Comparison of ENCODE assay signal across 8 mouse cellular contexts in the genomic region with DNA sequence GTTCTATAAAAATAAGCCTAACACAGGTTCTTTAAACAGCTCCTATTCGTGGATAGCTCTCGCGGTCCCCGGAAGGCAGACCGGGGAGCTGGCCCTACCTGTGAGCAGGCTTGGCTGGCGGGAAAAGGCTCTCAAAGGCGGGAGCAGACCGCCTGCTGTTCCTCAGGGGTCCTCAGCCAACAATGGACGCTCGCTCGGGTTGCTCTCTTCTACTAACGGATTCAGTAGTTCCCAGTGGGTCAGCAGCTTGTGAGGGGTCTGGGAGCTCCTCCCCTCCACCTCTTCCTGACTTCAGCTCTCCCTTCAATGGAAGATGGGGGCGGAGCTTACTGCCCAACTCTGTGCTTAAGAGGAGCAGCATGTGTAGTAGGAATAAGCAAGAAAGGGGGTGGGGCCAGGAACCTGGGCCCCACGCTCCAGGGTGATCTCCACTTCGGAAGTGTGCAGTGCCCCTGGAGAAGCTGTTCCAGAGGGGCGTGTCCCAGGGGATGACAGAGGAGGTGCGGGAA. TPM values are rescaled to one million over a fixed set of nuclear protein-coding genes. Genes with fewer than 3 reads are reported as not detected.
DNase-seq lines count a peak whose midpoint lies in the region; ATAC-seq and TF ChIP-seq lines count a peak whose summit lies in the region.

Gene Prlhr, minus strand, starts transcription at position 51 of the 509 bp plus-strand sequence.

- no peak for DNase-seq in lung, embryonic 14.5 days
- no peak for DNase-seq in lung, postnatal 36 days
- no peak for DNase-seq in forebrain, embryonic 11.5 days (ENCODE audit: low spot score)
- no peak for DNase-seq in layer of hippocampus, adult 9-10 months (ENCODE audit: low spot score)
- DNase-seq in thymus, adult 18-20 months, result no peak
- DNase-seq in frontal cortex, postnatal 36 days (ENCODE audit: low spot score in 2 of 2), result no peak

- no peak for ATAC-seq in lung, embryonic 14.5 days (ENCODE audit: insufficient read depth)
- ATAC-seq in forebrain, embryonic 11.5 days (replicated peaks; ENCODE audit: low FRiP score), result no peak
- no peak for ATAC-seq in intestine, postnatal 0 days
- peak; percentile 45 for ATAC-seq in neural tube, embryonic 15.5 days (ENCODE audit: low FRiP score)

- whole genome bisulfite sequencing in lung, embryonic 14.5 days, result 10% methylated on average over 17 of the region's 17 CpGs
- 5% methylated on average over 17 of the region's 17 CpGs for WGBS in forebrain, embryonic 11.5 days
- WGBS in intestine, postnatal 0 days, result 8% methylated on average over 17 of the region's 17 CpGs
- WGBS in neural tube, embryonic 15.5 days, result 4% methylated on average over 17 of the region's 17 CpGs

- H3K9me3 ChIP-seq in lung, embryonic 14.5 days (ENCODE audit: low read depth, low read length), result no peaks in the 10 kb centered on the region
- no peaks in the 10 kb centered on the region for H3K9me3 ChIP-seq in forebrain, embryonic 11.5 days (ENCODE audit: control insufficient read depth, low read length)
- H3K9me3 ChIP-seq in intestine, postnatal 0 days (ENCODE audit: control insufficient read depth), result no peaks in the 10 kb centered on the region
- H3K9me3 ChIP-seq in neural tube, embryonic 15.5 days (replicated peaks), result no peaks in the 10 kb centered on the region

- H3K27ac ChIP-seq in lung, embryonic 14.5 days (ENCODE audit: low read depth), result no peak within 1 kb of the TSS
- H3K27ac ChIP-seq in forebrain, embryonic 11.5 days (ENCODE audit: low read depth, low read length), result no peak within 1 kb of the TSS
- H3K27ac ChIP-seq in intestine, postnatal 0 days (ENCODE audit: low read depth, low read length), result no peak within 1 kb of the TSS; the same call in 1 of the 2 replicates
- H3K27ac ChIP-seq in neural tube, embryonic 15.5 days (replicated peaks), result no peak within 1 kb of the TSS

- no peaks in the 10 kb centered on the region for H3K36me3 ChIP-seq in lung, embryonic 14.5 days (ENCODE audit: insufficient read depth)
- no peaks in the 10 kb centered on the region for H3K36me3 ChIP-seq in forebrain, embryonic 11.5 days (ENCODE audit: control insufficient read depth, insufficient read depth, low read length)
- H3K36me3 ChIP-seq in intestine, postnatal 0 days (ENCODE audit: control insufficient read depth, insufficient read depth), result no peaks in the 10 kb centered on the region
- H3K36me3 ChIP-seq in neural tube, embryonic 15.5 days, result no peaks in the 10 kb centered on the region

- H3K4me3 ChIP-seq in lung, embryonic 14.5 days (ENCODE audit: low read depth, low read length), result no peak within 1 kb of the TSS
- H3K4me3 ChIP-seq in forebrain, embryonic 11.5 days (ENCODE audit: low read depth, low read length), result peak within 1 kb of the TSS; percentile 29
- H3K4me3 ChIP-seq in intestine, postnatal 0 days (ENCODE audit: low read depth, low read length), result peak within 1 kb of the TSS; percentile 16; the same call in 1 of the 2 replicates
- H3K4me3 ChIP-seq in neural tube, embryonic 15.5 days (replicated peaks), result peak within 1 kb of the TSS; percentile 42

- H3K27me3 ChIP-seq in lung, embryonic 14.5 days (ENCODE audit: insufficient read depth, low read length), result peaks cover 32% of the 10 kb centered on the region
- peaks cover 28% of the 10 kb centered on the region for H3K27me3 ChIP-seq in forebrain, embryonic 11.5 days (ENCODE audit: control insufficient read depth, insufficient read depth, low read length)
- H3K27me3 ChIP-seq in intestine, postnatal 0 days (replicated peaks; ENCODE audit: control insufficient read depth, insufficient read depth, low read length), result peaks cover 34% of the 10 kb centered on the region
- H3K27me3 ChIP-seq in neural tube, embryonic 15.5 days (replicated peaks), result peaks cover 40% of the 10 kb centered on the region

- no peaks in the 10 kb centered on the region for H3K4me1 ChIP-seq in lung, embryonic 14.5 days (ENCODE audit: insufficient read depth)
- peaks cover 12% of the 10 kb centered on the region; the same call in 1 of the 2 replicates for H3K4me1 ChIP-seq in forebrain, embryonic 11.5 days (replicated peaks; ENCODE audit: control insufficient read depth, insufficient read depth, low read length)
- H3K4me1 ChIP-seq in intestine, postnatal 0 days (replicated peaks; ENCODE audit: control insufficient read depth, insufficient read depth, low read length), result no peaks in the 10 kb centered on the region
- H3K4me1 ChIP-seq in neural tube, embryonic 15.5 days, result peaks cover 32% of the 10 kb centered on the region

- peak within 1 kb of the TSS; percentile 47; the same call in 1 of the 2 replicates for H3K4me2 ChIP-seq in lung, embryonic 14.5 days
- peak within 1 kb of the TSS; percentile 56 for H3K4me2 ChIP-seq in forebrain, embryonic 11.5 days (ENCODE audit: low read depth, low read length, severe bottlenecking)
- peak within 1 kb of the TSS; percentile 51 for H3K4me2 ChIP-seq in intestine, postnatal 0 days (replicated peaks; ENCODE audit: low read depth)
- peak within 1 kb of the TSS; percentile 68 for H3K4me2 ChIP-seq in neural tube, embryonic 15.5 days

- no peak within 1 kb of the TSS for H3K9ac ChIP-seq in lung, embryonic 14.5 days
- no peak within 1 kb of the TSS for H3K9ac ChIP-seq in forebrain, embryonic 11.5 days (ENCODE audit: low read length)
- no peak within 1 kb of the TSS for H3K9ac ChIP-seq in intestine, postnatal 0 days (ENCODE audit: low read depth, low read length)
- peak within 1 kb of the TSS; percentile 37 for H3K9ac ChIP-seq in neural tube, embryonic 15.5 days (replicated peaks)

- no peak for TF ChIP-seq CTCF in lung, embryonic 14.5 days (IDR thresholded peaks at IDR 0.05; ENCODE audit: low read depth)
- TF ChIP-seq CTCF in intestine, postnatal 0 days (IDR thresholded peaks at IDR 0.05; ENCODE audit: low read depth), result no peak

RNA-seq across cellular contexts. Expression of gene Prlhr, which starts in this region (rescaled TPM):
- not detected in 2 replicates for polyA plus RNA-seq in lung, embryonic 14.5 days (2014; fragmentation: Nextera tagmentation; extraction: Ambion mirVana)
- polyA plus RNA-seq in forebrain, embryonic 11.5 days (2014; fragmentation: Nextera tagmentation; extraction: Ambion mirVana), result not detected in 2 replicates
- not detected in 2 replicates for polyA plus RNA-seq in intestine, postnatal 0 days (2015; fragmentation: Nextera tagmentation; extraction: Ambion mirVana)
- 0.19 and 0.47 TPM in 2 replicates for polyA plus RNA-seq in neural tube, embryonic 15.5 days (2015; fragmentation: Nextera tagmentation; extraction: Ambion mirVana)

Comparison
In these comparisons a context has a peak if more than half of its experiments do, and no peak if none do; other contexts are left out.
1. Peak in ATAC-seq, H3K4me3 ChIP-seq, H3K9ac ChIP-seq and H3K4me2 ChIP-seq in neural tube, embryonic 15.5 days; RNA of the gene not detected or under 1 TPM.